ENCODE assay signal across 1 mouse cellular context in genomic region chr12:76373991-76374390, GRCm38 (mm10).
TF ChIP-seq lines count a peak whose summit lies in the region.

No protein-coding gene starts in this region.

TF ChIP-seq in CH12.LX, 34 proteins besides CTCF, POLR2A, EP300 and RAD21:
- TF ChIP-seq RCOR1 (conservative IDR thresholded peaks at IDR 0.05; ENCODE audit: low read depth, low read length) (no peak), ETS1 (conservative IDR thresholded peaks at IDR 0.05; ENCODE audit: low read depth, low read length) (peak; percentile 34; the same call in 1 of the 2 replicates), MEF2A (IDR thresholded peaks at IDR 0.05; ENCODE audit: borderline replicate concordance, low read depth, low read length) (0 out of 2 replicates have a peak, but pooled peaks have one; percentile 55), MXI1 (IDR thresholded peaks at IDR 0.05; ENCODE audit: low read depth, low read length) (no peak), ZKSCAN1 (IDR thresholded peaks at IDR 0.05; ENCODE audit: borderline replicate concordance, low read depth, low read length) (no peak), MAX (IDR thresholded peaks at IDR 0.05; ENCODE audit: low read length) (no peak), USF1 (IDR thresholded peaks at IDR 0.05; ENCODE audit: low read depth, low read length) (no peak), ZNF384 (IDR thresholded peaks at IDR 0.05; ENCODE audit: low read depth, low read length) (no peak), BHLHE40 (IDR thresholded peaks at IDR 0.05; ENCODE audit: low read depth, low read length) (no peak), CHD1 (IDR thresholded peaks at IDR 0.05; ENCODE audit: low read depth, low read length) (no peak), USF2 (conservative IDR thresholded peaks at IDR 0.05; ENCODE audit: low read depth, low read length) (no peak), CHD2 (IDR thresholded peaks at IDR 0.05; ENCODE audit: low read length) (no peak), TCF12 (IDR thresholded peaks at IDR 0.05; ENCODE audit: low read depth, low read length) (no peak), MYC (IDR thresholded peaks at IDR 0.05; ENCODE audit: low read depth, low read length) (no peak), SIN3A (IDR thresholded peaks at IDR 0.05; ENCODE audit: low read length) (no peak), GABPA (IDR thresholded peaks at IDR 0.05; ENCODE audit: insufficient replicate concordance, low read depth, low read length) (no peak), HCFC1 (IDR thresholded peaks at IDR 0.05; ENCODE audit: low read depth, low read length) (no peak), ZC3H11A (IDR thresholded peaks at IDR 0.05; ENCODE audit: low read depth, low read length) (no peak), JUN (IDR thresholded peaks at IDR 0.05; ENCODE audit: insufficient read depth, low read depth, low read length) (peak; percentile 53; the same call in 1 of the 2 replicates), SMC3 (IDR thresholded peaks at IDR 0.05; ENCODE audit: low read depth, low read length) (no peak), ELF1 (IDR thresholded peaks at IDR 0.05; ENCODE audit: low read depth, low read length) (no peak), E2F4 (IDR thresholded peaks at IDR 0.05; ENCODE audit: insufficient replicate concordance, low read depth, low read length) (no peak), TBP (conservative IDR thresholded peaks at IDR 0.05; ENCODE audit: low read depth, low read length) (no peak), IRF4 (IDR thresholded peaks at IDR 0.05; ENCODE audit: low read depth, low read length) (peak; percentile 75), ZMIZ1 (IDR thresholded peaks at IDR 0.05; ENCODE audit: low read depth, low read length) (no peak)
TF ChIP-seq in CH12.LX: peak in this region for 4.
